Mouse (Mus musculus): Measurements from ENCODE around the gene Fgf22.

The Fgf22 gene

GRCm38 (mm10) chr10:79766508-79767325 is 11.8 kb downstream of the Fgf22 start, which contains the start of gene Rnf126:
Gene Rnf126 (minus strand): TSS chr10:79766952.
- under 1% methylated on average over 97 of the region's 101 CpGs for WGBS

- 4% methylated on average over 40 of the region's 40 CpGs for WGBS
Observed at GRCm38 (mm10) chr10:79767372-79768244, 12.7 kb downstream of the Fgf22 start.

- 0% methylated on average over 5 of the region's 5 CpGs for WGBS
Observed at GRCm38 (mm10) chr10:79768400-79768799, 13.5 kb downstream of the Fgf22 start.

- 88% methylated on average over 4 of the region's 4 CpGs for WGBS
Observed at GRCm38 (mm10) chr10:79769329-79769728, 14.5 kb downstream of the Fgf22 start.

GRCm38 (mm10) chr10:79772320-79772719 is 17.4 kb downstream of the Fgf22 start:
- 88% methylated on average over 3 of the region's 3 CpGs for WGBS

GRCm38 (mm10) chr10:79773208-79773607 is 18.3 kb downstream of the Fgf22 start:
- WGBS: 92% methylated on average over 2 of the region's 2 CpGs

- WGBS: 47% methylated on average over 5 of the region's 5 CpGs
Observed at GRCm38 (mm10) chr10:79774486-79775279, 19.8 kb downstream of the Fgf22 start.

GRCm38 (mm10) chr10:79777103-79777531 is 22.2 kb downstream of the Fgf22 start, which contains the start of gene Fstl3:
Gene Fstl3 (plus strand): TSS chr10:79777272.
- 5% methylated on average over 39 of the region's 39 CpGs for WGBS

- WGBS: 27% methylated on average over 15 of the region's 15 CpGs
Observed at GRCm38 (mm10) chr10:79778006-79778405, 23.1 kb downstream of the Fgf22 start.

- WGBS: 29% methylated on average over 2 of the region's 2 CpGs
Observed at GRCm38 (mm10) chr10:79779193-79779592, 24.3 kb downstream of the Fgf22 start.

GRCm38 (mm10) chr10:79779784-79780663 is 25.1 kb downstream of the Fgf22 start:
- WGBS: 1% methylated on average over 55 of the region's 55 CpGs

- 3% methylated on average over 13 of the region's 13 CpGs for WGBS
Observed at GRCm38 (mm10) chr10:79780664-79781015, 25.8 kb downstream of the Fgf22 start.

- WGBS: 26% methylated on average over 21 of the region's 21 CpGs
Observed at GRCm38 (mm10) chr10:79781139-79781538, 26.3 kb downstream of the Fgf22 start.

- WGBS: 50% methylated on average over 5 of the region's 5 CpGs
Observed at GRCm38 (mm10) chr10:79781956-79782355, 27.1 kb downstream of the Fgf22 start.

GRCm38 (mm10) chr10:79783050-79783449 is 28.2 kb downstream of the Fgf22 start:
- WGBS: 67% methylated on average over 7 of the region's 7 CpGs

- 43% methylated on average over 27 of the region's 27 CpGs for WGBS
Observed at GRCm38 (mm10) chr10:79783920-79784800, 29.3 kb downstream of the Fgf22 start.

- WGBS: 40% methylated on average over 7 of the region's 7 CpGs
Observed at GRCm38 (mm10) chr10:79788386-79789158, 33.7 kb downstream of the Fgf22 start.

GRCm38 (mm10) chr10:79789581-79789980 is 34.7 kb downstream of the Fgf22 start:
- WGBS: 64% methylated on average over 2 of the region's 2 CpGs

GRCm38 (mm10) chr10:79790861-79791260 is 36.0 kb downstream of the Fgf22 start, which contains the start of gene Prss57:
Gene Prss57 (minus strand): TSS chr10:79790961.
- 84% methylated on average over 4 of the region's 4 CpGs for WGBS
